Mouse (Mus musculus) CH12.LX (cell line): ENCODE data around the gene Ncbp2. TPM values are rescaled to one million over a fixed set of nuclear protein-coding genes. Genes with fewer than 3 reads are reported as not detected.
A peak's percentile ranks its signal among the peaks of the same experiment; 100 is the strongest.

Experiments
- DNase-seq: peaks from one replicate; pipeline ENCODE4 v3.0.0-alpha.2; 2013; ENCODE audit errors: extremely low read depth
- H3K27ac ChIP-seq: 2 replicates; pipeline ENCODE4 v1.5.1; 2012; ENCODE audit warnings: low read depth, mild to moderate bottlenecking, control low read depth, moderate library complexity; ENCODE audit not compliant: insufficient read depth
- H3K27me3 ChIP-seq: replicated peaks from 2 replicates; pipeline ENCODE3; 2012; ENCODE audit warnings: inconsistent platforms
- H3K36me3 ChIP-seq, 2 experiments: replicated peaks in 1 of 2; 2 replicates each; pipeline versions ENCODE3 to v1.6.1; 2012; ENCODE audit warnings: inconsistent platforms in 1 of 2, low read length in 1 of 2, mild to moderate bottlenecking in 1 of 2, mixed read lengths in 1 of 2, moderate library complexity in 1 of 2; ENCODE audit not compliant: control insufficient read depth in 1 of 2, insufficient read depth in 1 of 2
- H3K4me1 ChIP-seq, 2 experiments: 2 replicates each; pipeline ENCODE4 v1.6.1; 2012; ENCODE audit warnings: inconsistent platforms in 1 of 2, moderate library complexity in 1 of 2; ENCODE audit not compliant: insufficient read depth in 2 of 2, control insufficient read depth in 1 of 2
- H3K4me2 ChIP-seq: 2 replicates; pipeline ENCODE4 v1.6.1; 2012; ENCODE audit warnings: low read depth, mild to moderate bottlenecking, control low read depth; ENCODE audit not compliant: poor library complexity, insufficient read depth, severe bottlenecking
- H3K4me3 ChIP-seq, 3 experiments: fragments of 150-350 bp in 1 of 3; sonication (generic) in 1 of 3; replicated peaks in 1 of 3; 2 replicates each; pipeline versions ENCODE3 to v1.5.1; 2011 to 2012; ENCODE audit warnings: low read depth in 2 of 3, low read length in 2 of 3, mild to moderate bottlenecking in 2 of 3, moderate library complexity in 2 of 3, control low read depth in 1 of 3, improper control_type of control experiment in 1 of 3, inconsistent platforms in 1 of 3, mixed read lengths in 1 of 3; ENCODE audit not compliant: poor library complexity in 1 of 3
- H3K79me2 ChIP-seq: replicated peaks from 2 replicates; pipeline ENCODE4 v1.6.1; 2012; ENCODE audit warnings: mild to moderate bottlenecking, moderate library complexity; ENCODE audit not compliant: control insufficient read depth, poor library complexity, insufficient read depth, severe bottlenecking; ENCODE audit errors: extremely low read depth
- H3K9ac ChIP-seq: 2 replicates; pipeline ENCODE4 v1.6.1; 2012; ENCODE audit warnings: low read depth, mild to moderate bottlenecking, control low read depth, moderate library complexity; ENCODE audit not compliant: insufficient read depth
- H3K9me3 ChIP-seq: replicated peaks from 2 replicates; pipeline ENCODE3; 2012; ENCODE audit warnings: low read length, inconsistent platforms, mixed read lengths
- CHD1 ChIP-seq: IDR thresholded peaks from 2 replicates; pipeline ENCODE4 v1.6.1; 2012; ENCODE audit warnings: low read depth, low read length, improper control_type of control experiment, inconsistent platforms
- CHD2 ChIP-seq: IDR thresholded peaks from 2 replicates; pipeline ENCODE4 v1.6.1; 2011; ENCODE audit warnings: low read length, improper control_type of control experiment
- CTCF ChIP-seq, 2 experiments: IDR thresholded peaks in 1 of 2; conservative IDR thresholded peaks in 1 of 2; 2 replicates each; pipeline ENCODE4 v1.5.1; 2011 to 2012; ENCODE audit warnings: low read depth in 2 of 2, low read length in 2 of 2, improper control_type of control experiment in 1 of 2, inconsistent platforms in 1 of 2, mild to moderate bottlenecking in 1 of 2, moderate library complexity in 1 of 2
- ELF1 ChIP-seq: IDR thresholded peaks from 2 replicates; pipeline ENCODE4 v1.6.1; 2014; ENCODE audit warnings: low read depth, mild to moderate bottlenecking, inconsistent platforms, low read length, improper control_type of control experiment
- ETS1 ChIP-seq: conservative IDR thresholded peaks from 2 replicates; pipeline ENCODE4 v1.6.1; 2012; ENCODE audit warnings: low read depth, mild to moderate bottlenecking, inconsistent platforms, low read length, improper control_type of control experiment, moderate library complexity
- HCFC1 ChIP-seq: IDR thresholded peaks from 2 replicates; pipeline ENCODE4 v1.6.1; 2012; ENCODE audit warnings: low read depth, mild to moderate bottlenecking, inconsistent platforms, low read length, improper control_type of control experiment
- JUND ChIP-seq: conservative IDR thresholded peaks from 2 replicates; pipeline ENCODE4 v1.6.1; 2011; ENCODE audit warnings: low read depth, low read length, improper control_type of control experiment
- MAFK ChIP-seq: IDR thresholded peaks from 2 replicates; pipeline ENCODE4 v1.6.1; 2011; ENCODE audit warnings: low read length, improper control_type of control experiment; ENCODE audit not compliant: insufficient replicate concordance
- MAX ChIP-seq: IDR thresholded peaks from 2 replicates; pipeline ENCODE4 v1.6.1; 2011; ENCODE audit warnings: low read length, improper control_type of control experiment
- MAZ ChIP-seq: IDR thresholded peaks from 2 replicates; pipeline ENCODE4 v1.6.1; 2012; ENCODE audit warnings: low read depth, mild to moderate bottlenecking, inconsistent platforms, low read length, improper control_type of control experiment, moderate library complexity
- MEF2A ChIP-seq: IDR thresholded peaks from 2 replicates; pipeline ENCODE4 v1.6.1; 2014; ENCODE audit warnings: low read depth, mild to moderate bottlenecking, inconsistent platforms, low read length, improper control_type of control experiment, borderline replicate concordance
- MYC ChIP-seq: IDR thresholded peaks from 2 replicates; pipeline ENCODE4 v1.6.1; 2011; ENCODE audit warnings: low read depth, mild to moderate bottlenecking, improper control_type of control experiment, low read length
- NELFE ChIP-seq: IDR thresholded peaks from 2 replicates; pipeline ENCODE4 v1.6.1; 2011; ENCODE audit warnings: low read depth, low read length, improper control_type of control experiment
- RCOR1 ChIP-seq: conservative IDR thresholded peaks from 2 replicates; pipeline ENCODE4 v1.6.1; 2012; ENCODE audit warnings: low read depth, mild to moderate bottlenecking, inconsistent platforms, low read length, improper control_type of control experiment
- SIN3A ChIP-seq: IDR thresholded peaks from 2 replicates; pipeline ENCODE4 v1.6.1; 2012; ENCODE audit warnings: low read length, improper control_type of control experiment, inconsistent platforms
- TCF12 ChIP-seq: IDR thresholded peaks from 2 replicates; pipeline ENCODE4 v1.6.1; 2014; ENCODE audit warnings: low read depth, mild to moderate bottlenecking, inconsistent platforms, low read length, improper control_type of control experiment
- USF2 ChIP-seq: conservative IDR thresholded peaks from 2 replicates; pipeline ENCODE4 v1.6.1; 2011; ENCODE audit warnings: low read depth, low read length, improper control_type of control experiment
- ZC3H11A ChIP-seq: IDR thresholded peaks from 2 replicates; pipeline ENCODE4 v1.6.1; 2012; ENCODE audit warnings: low read depth, mild to moderate bottlenecking, inconsistent platforms, low read length, improper control_type of control experiment
- dilution Hi-C: fragments of 300-500 bp; cut with MboI; formaldehyde crosslinking; loops from 2 replicates; pipeline ENCODE4 v1.14.3; 2020; ENCODE audit warnings: low sequenced_read_pairs; ENCODE audit not compliant: extremely low pct_unique_long_range_greater_than_20kb, extremely low pct_ligation_motif_present
- in situ Hi-C: fragments of 300-500 bp; cut with MboI; formaldehyde crosslinking; loops from 3 replicates; pipeline ENCODE4 v1.14.3; 2019; ENCODE audit warnings: low sequenced_read_pairs, low pct_ligation_motif_present, low pct_unique_long_range_greater_than_20kb, mixed read lengths
- polyA plus RNA-seq: library from polyadenylated mRNA; unstranded; fragments of >175 nt; gene quantifications from 2 replicates; pipeline ENCODE4 v1.2.1, GENCODE M21; 2012; ENCODE audit warnings: low read depth; ENCODE audit not compliant: insufficient read length
- total RNA-seq, 2 experiments: library from RNA; depleted of rRNA; stranded (reverse); fragments of 300-350 nt in 1 of 2; fragments of >200 nt in 1 of 2; gene quantifications; 2 replicates each; pipeline ENCODE4 v1.2.3; 2012 to 2014

Ncbp2 gene
- total and polyA plus RNA-seq, 3 experiments = 39.1 to 178 (median 85.9) TPM

- dilution Hi-C loops (no loop called here), in situ Hi-C loops (no loop called here)
- Histone ChIP-seq H3K79me2 (peaks cover 55% of the 10 kb centered on the region), H3K4me1 (peaks cover 9 to 57% of the 10 kb centered on the region in 2 experiments), H3K9ac (peak overlapping the region; percentile 57), H3K27ac (peak overlapping the region; percentile 67), H3K27me3 (no peaks in the 10 kb centered on the region), H3K9me3 (no peaks in the 10 kb centered on the region), H3K36me3 (peaks cover 9 to 58% of the 10 kb centered on the region in 2 experiments), H3K4me2 (peak overlapping the region; percentile 64), H3K4me3 (peak overlapping the region; percentile 87 to 94 (median 90))
- DNase-seq = no peak
- TF ChIP-seq ZC3H11A (no peak), MAZ (no peak), RCOR1 (no peak), NELFE (no peak), MAX (no peak), TCF12 (no peak), ELF1 (no peak), ETS1 (no peak), CHD1 (no peak; the same call in 1 of the 2 replicates), CTCF (conservative IDR thresholded peaks at IDR 0.05 in 1 of 2, IDR thresholded peaks at IDR 0.05 in 1 of 2; ENCODE audit: low read depth in 2 of 2, low read length in 2 of 2) (no peak), USF2 (no peak), MAFK (no peak), SIN3A (no peak)
Observed at GRCm38 (mm10) chr16:31947901-31948316, 404 bp upstream of the Ncbp2 start.

- DNase-seq = no peak
- Histone ChIP-seq H3K27me3 (no peaks in the 10 kb centered on the region), H3K4me3 (no peak overlapping the region), H3K79me2 (no peaks in the 10 kb centered on the region), H3K9ac (no peak overlapping the region), H3K36me3 (peaks cover 54 to 86% of the 10 kb centered on the region in 2 experiments), H3K4me1 (no peaks in the 10 kb centered on the region), H3K27ac (no peak overlapping the region), H3K9me3 (no peaks in the 10 kb centered on the region), H3K4me2 (no peak overlapping the region)
- dilution Hi-C loops = no loop called here
- TF ChIP-seq TCF12 = no peak
- TF ChIP-seq MEF2A = no peak
- no peak for TF ChIP-seq HCFC1
- TF ChIP-seq JUND = no peak
- TF ChIP-seq MAX = no peak
- TF ChIP-seq MYC = no peak
- TF ChIP-seq CHD2 = no peak
- no peak for TF ChIP-seq ZC3H11A
- no peak for TF ChIP-seq MAZ
- in situ Hi-C loops = no loop called here
Observed at GRCm38 (mm10) chr16:31963224-31963623, 14.9 kb downstream of the Ncbp2 start.
